Mouse (Mus musculus) liver, postnatal 0 days (tissue): ENCODE results near the gene Pabpn1l.

Experiments used
- CTCF ChIP-seq: sonication (generic); IDR thresholded peaks from 2 replicates; pipeline ENCODE4 v1.5.1; 2016; ENCODE audit warnings: antibody characterized with exemption, low read depth
- EP300 ChIP-seq: IDR thresholded peaks from 2 replicates; pipeline ENCODE4 v1.6.1; 2016; ENCODE audit warnings: antibody characterized with exemption, low read depth, mild to moderate bottlenecking

GRCm38 (mm10) chr8:122633205-122633604 is 10.7 kb upstream of the Pabpn1l start:
- TF ChIP-seq CTCF (no peak), EP300 (no peak)
